Mouse (Mus musculus) kidney, postnatal 4 days (tissue): ENCODE data around the gene Tfap4.
"Not testable (repeated sequence)": the region's sequence is repeated elsewhere in the genome, so short reads cannot be mapped to it uniquely, and the experiment has no call there.

Experiments
- DNase-seq, 2 experiments: peaks; one replicate each; pipeline ENCODE4 v3.0.0; 2021; ENCODE audit warnings: mixed read lengths in 2 of 2

Tfap4 gene

DNA sequence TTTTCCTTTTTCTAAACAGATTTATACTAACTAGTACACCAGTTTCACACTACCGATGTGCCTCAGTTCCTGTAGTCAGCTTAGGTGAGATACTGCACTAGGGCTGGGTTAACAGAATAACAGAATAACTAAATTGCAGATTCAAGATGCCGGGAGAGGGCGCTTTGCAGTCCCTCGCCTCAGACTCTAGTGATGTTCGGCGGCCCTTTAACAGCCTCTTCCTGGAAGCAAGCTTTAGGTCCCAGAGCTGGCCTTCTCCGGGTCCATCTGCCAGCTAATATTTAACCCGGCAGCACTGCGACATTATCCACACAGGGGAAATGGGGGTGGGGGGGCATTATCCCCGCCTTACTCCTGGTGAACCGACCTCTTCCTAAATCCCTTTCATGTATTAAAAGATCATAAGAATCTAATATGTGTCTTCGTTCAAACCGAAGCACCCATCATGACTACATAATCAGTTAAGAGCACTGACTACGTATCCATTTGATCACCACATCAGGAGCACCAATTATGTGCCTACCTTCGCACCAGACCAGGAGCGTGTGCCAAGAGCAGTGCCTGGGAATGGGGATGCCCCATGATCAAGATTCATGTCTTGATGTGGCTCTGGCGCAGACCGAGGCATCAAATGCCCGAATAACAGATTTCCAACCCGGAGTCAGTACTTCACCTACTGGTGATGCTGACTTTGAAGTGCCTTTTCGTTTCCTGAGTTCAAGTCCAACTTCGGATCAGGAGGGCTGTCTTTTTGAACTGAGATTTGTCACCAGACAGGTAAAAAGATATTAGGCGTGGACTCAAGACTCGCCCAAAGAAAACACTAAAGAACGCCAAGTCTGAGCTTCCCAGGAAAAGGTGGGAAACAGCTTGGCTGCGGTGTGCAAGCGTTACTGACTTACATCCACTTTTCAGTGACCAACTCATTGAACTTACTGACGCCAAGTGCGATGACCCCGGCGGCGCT is 33.5 kb upstream of the Tfap4 start:
- DNase-seq = peak; percentile 81 to 88

DNA sequence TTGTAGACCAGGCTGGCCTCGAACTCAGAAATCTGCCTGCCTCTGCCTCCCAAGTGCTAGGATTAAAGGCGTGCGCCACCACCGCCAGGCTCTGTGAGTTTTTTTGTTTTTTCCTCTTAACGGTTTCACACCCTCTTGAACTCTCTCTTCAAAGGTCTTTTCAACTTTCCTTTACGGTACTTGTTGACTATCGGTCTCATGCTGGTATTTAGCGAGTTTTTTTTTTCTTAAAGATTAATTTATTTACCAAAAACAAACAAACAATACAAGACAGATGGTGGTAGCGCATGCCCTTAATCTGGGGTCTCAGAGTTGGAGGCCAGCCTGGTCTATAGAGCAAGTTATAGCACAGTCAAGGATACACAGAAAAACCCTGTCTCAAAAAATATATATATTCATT is 30.6 kb upstream of the Tfap4 start:
- no peak for DNase-seq

DNA sequence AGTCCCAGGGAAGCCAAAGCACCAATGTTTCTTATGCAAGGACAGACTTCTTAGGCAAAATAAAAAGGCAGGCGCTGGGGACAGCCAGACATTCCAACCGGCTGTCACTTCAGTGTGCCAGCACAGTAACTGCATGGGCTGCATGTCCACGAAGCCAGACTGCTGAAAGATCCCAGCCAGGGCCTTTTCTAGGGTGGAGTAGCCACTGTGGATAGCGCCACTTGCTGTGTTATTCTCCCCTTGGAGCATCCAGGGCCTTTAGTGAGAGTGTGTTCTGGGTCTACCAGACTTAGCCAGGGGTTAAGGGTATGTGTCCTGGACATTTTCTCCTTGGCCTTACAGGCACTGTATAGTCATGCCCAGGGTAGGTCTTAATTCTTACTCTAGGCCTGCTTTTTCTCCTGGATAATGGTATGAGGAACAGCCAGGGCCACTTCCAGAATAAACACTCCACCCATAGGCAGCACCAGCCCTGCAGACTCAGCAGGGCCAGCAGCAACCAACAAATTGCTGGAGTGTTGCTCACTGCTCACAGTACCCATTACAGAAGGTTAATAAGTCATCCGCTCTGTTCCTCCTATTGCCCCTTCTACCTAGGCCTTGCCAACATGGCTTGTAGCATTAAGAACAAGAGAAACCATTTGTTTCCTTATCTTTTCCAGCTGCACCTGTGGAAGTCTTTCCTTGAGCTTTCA is 28.0 kb upstream of the Tfap4 start:
- peak in 1 of 2 experiments; percentile 58 for DNase-seq

DNA sequence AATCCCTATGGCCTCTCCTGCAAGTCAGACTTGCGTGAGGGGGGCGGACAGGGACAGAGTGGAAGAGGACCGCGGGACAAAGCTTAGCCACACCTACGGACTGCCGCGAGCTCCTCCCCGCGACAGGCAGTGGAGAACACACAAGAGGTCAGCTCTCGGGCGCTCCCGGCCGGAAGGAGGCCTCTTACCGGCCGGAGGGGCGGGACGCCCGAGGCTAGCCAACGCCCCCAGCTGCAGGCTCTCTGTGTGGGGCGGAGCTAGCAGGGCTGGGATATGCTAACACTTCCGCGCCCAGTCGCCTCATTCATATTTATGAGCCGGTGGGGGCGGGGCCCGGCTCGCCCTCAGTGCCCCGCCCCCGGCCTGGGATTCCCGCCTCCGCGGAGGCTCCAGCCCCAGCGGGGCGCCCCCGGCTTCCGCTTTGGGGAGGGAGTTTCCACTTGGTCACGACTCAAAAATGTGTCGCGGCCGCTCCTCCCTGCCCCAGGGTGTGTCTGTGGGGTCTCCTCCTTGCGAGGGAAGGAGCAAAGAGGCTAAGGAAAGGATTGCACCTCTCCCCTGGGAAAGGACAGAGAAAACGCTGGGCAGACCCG is 27.0 kb upstream of the Tfap4 start:
- DNase-seq = peak; percentile 99

DNA sequence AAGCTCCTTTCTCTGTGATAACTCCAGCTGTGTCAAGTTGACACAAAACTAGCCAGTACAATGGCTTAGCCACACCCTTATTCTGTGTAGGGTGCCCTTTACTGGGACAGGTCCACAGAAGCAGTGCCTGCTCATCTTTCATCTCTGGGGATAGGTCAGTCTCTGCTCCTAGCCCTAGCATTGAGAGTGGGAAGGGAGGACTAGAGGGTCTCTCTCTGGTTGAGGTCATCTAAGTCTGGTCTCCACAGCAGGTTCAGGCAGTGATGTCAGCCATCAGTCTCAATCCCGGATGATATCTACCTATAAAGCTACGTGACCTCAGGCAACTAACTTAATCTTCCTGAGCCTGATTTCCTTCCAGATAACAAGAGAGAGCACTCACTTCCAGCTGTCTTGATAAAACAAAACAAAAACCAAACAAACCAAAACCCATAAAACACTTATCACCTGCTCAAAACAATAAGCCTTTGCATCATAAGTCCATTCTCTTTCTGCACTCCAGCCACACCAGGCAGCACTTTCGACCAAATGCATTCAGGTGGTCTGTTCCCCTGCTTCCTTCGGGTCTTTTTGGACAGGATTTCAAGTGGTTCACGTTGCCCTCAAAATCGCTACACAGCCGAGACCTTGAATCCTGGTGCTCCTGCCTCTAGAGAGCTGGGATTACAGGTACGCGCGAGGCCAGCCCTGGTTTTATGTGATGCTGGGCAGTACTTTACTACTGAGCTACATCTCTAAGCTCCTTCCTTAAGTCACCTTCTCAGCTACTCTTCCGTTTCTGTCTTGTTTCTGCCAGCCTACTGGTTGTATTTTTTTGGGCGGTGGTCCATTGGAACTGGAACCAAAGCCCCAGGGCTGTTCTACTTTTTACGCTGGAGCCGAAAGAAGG is 26.2 kb upstream of the Tfap4 start:
- no peak for DNase-seq

DNA sequence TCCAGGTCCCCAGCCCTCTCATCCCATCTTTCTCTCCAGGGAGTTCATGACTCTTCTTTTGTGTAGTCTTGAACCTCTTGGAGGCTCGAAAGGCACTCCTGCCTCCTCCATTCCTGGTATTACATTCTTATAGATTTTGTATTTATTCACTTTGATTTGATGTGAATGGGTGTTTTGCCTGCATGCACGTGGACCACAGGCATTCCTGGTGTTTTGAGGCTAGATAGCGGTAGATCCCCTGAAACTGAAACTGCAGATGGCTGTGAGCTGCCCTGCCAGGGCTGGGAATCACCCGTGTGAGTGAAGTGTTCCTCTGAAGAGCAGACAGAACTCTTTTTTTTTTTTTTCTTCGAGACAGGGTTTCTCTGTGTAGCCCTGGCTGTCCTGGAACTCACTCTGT is 24.8 kb upstream of the Tfap4 start:
- no peak for DNase-seq

DNA sequence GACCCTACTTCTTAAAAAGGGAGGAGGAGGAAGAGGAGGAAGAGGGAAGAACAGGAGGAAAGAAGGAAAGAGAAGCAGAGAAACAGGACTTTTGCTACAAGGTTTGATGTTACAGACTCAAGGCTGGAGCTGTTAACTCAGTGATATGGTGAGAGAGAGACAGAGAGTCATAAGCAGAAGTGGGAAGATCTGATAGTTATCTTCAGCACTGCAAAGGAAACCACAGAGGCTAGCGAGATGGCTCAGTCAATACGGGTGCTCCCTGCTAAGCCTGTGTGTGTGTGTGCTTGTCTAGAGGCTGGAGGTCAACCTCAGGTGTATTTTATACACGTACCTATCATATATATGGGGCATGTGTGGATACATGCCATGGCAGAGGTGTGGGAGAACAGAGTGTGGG is 24.2 kb upstream of the Tfap4 start:
- no peak for DNase-seq

DNA sequence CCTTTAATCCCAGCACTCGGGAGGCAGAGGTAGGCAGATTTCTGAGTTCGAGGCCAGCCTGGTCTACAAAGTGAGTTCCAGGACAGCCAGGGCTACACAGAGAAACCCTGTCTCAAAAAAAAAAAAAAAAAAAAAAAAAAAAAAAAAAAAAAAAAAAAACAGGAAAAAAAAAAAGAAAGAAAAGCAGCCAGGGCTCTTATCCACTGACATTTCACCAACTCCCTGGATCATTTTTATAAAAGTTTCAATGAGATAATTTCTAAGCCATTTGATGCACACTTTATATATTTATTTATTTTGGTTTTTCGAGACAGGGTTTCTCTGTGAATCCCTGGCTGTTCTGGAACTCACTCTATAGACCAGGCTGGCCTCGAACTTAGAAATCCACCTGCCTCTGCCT is 21.5 kb upstream of the Tfap4 start:
- not testable (repeated sequence) for DNase-seq

DNA sequence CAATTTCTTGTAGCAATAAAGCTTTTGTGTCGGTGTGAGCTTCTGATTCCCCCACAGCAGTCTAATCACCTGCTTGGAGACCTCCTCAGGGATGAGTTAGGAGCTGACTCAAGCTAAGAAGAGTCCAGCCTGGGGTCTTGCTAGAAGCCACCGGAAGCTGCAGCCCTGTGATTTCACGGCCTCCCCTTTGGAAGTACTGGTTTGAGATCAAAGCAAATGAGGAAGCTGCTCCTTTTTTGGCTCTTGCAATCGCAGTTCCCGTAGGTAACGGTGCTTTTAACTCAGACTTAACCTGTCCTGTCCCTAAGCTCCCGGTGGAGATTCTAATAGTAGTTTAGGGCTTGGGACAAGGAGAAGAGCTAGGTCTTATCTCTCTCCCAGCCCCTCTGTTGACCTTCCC is 19.0 kb upstream of the Tfap4 start:
- DNase-seq = no peak

DNA sequence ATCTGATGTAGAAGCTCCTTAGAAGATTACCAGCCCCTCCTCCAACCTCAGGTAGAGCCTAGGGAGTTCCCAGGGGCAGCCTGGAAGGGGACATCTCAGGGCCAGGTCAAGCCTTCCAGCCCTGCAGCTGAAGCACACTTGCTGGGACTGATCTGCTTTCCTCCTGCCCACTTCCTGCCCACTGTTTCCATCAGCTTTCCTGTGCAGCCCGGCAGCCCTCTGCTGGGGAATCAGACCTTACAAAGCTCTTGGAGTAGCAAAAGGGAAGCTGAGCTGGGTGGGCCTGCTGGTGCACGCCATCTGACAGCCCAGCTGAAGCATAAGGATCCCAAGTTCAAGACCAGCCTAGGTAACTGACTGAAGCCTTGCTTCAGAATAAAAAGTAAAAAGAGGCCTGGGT is 17.2 kb upstream of the Tfap4 start:
- peak in 1 of 2 experiments; percentile 6 for DNase-seq

DNA sequence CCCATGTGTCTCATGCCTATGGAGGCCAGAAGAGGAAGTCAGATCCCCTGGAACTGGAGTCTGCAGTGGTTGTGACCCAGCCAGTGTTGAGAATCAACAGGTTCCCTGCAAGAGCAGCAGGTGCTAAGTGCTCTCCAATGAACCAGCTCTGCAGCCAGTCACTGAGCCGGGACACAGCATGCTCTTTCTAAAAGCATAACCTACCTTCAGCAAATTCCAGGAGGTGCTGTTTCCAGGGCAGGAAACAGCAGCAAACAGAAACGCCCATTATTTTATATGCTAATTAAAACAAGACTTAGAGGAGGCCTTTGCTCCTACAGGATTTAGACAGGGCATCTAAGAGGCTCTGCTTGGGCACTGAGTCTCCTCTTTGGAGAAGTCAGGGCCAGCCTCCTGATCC is 16.4 kb upstream of the Tfap4 start:
- DNase-seq = peak in 1 of 2 experiments; percentile 23

DNA sequence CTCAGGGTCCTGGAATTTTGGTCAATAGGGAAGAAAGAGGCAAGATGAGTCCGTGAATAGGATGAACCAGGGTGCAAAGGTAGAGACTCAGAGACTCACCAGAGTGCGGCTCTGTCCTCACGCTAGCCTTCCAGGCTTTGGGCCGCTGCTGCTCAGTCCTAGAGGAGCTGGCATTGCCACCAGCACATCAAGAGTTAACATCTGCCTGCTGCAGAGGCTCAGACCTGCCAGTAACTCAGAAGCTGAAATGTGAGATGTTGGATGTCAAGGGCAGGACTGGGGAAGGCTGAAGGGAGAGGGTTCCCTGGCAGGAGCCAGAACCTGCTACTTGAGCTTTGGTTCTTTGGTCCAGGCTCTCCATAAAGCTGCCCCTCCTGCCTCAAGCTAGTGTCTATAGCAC is 11.1 kb upstream of the Tfap4 start:
- DNase-seq = peak in 1 of 2 experiments; percentile 30

DNA sequence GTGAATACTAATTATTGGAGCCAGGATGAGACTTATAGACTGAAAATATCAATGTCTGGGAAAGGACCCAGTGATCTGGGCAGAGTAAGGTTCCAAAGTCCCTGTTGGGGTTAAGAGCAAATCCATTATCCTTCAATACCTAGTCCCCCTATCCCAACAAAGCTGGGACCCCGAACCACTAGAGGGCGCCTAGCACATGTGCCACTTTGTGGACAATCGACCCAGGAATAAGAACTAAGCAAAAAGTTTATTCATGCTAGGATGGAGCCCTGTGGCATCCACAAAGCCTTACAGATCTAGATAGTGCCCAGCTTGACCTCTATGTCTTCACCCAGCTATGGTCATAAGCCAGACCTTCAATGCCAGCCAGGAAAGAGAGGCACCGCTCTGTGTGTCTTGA is 8.3 kb upstream of the Tfap4 start:
- DNase-seq = peak; percentile 95 to 96

DNA sequence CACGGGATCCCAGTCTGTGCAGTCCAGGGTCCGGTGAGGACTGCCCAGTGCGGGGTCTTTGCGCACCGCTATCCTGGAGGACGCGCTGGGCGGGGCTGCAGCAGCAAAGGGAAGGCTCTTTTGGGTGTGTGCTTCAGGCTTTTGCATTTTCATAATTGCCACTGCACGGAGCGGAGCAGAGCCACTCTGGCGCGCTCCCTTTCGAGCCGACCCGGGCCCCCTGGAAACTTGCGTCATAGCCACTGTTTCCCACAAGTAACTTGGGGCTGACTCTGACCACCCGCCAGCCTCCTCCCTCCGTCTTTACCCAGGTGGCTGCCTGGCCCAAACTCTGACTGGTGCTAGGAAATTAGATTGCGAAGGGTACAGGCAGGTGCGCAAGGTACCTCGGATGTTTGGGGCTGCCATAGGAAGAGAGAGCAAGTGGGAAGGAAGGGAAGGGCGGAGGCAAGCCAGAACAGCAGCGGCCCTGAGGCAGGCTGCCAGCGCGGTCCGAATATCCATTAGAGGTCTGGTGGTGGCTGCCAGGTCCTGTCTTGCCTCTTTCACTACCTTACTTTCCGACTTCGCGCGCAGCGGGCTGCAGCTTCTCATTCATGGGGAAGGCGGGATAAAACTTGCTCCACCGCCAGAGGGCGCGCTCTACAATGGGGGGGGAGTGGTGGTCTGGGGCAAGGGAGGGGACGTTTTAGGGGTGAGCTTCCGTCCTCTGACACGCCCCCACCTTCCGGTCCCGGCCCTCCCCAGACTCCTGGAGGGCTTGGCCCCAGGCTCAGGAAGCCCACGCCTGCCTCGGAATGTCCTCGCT is 695 bp upstream of the Tfap4 start:
- peak; percentile 76 to 83 for DNase-seq

DNA sequence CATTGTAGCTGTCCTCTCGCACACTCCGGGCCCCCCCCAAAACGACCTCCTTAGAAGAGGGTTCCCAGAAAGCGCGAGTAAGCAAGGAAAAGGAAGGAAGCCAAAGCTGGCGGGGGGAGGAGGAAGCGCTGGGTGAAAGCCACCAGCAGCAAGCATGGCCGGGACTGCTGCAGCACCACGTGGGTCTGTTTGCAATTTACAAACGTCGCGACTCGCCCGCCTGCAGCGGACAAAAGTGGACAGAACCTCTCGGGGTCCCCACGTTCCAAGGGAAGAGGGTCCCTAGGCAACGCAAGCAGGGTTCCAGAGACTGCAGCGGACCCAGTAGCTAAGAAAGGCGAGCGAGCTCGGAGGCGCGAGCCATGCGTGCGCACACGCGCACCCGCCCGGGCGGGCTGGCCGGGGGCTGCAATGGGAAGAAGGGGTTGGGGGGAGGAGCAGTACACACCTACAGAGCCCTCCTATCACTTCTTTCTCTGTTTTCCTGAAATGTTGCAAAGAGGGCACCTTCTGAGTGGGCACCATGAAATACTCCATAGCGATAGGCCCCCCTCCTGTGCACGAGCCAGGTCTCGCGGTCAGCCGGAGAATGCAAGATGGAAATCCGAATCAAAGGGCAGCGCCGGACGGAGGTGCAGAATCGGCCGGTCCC is 548 bp downstream of the Tfap4 start:
- DNase-seq = peak; percentile 73 to 85

DNA sequence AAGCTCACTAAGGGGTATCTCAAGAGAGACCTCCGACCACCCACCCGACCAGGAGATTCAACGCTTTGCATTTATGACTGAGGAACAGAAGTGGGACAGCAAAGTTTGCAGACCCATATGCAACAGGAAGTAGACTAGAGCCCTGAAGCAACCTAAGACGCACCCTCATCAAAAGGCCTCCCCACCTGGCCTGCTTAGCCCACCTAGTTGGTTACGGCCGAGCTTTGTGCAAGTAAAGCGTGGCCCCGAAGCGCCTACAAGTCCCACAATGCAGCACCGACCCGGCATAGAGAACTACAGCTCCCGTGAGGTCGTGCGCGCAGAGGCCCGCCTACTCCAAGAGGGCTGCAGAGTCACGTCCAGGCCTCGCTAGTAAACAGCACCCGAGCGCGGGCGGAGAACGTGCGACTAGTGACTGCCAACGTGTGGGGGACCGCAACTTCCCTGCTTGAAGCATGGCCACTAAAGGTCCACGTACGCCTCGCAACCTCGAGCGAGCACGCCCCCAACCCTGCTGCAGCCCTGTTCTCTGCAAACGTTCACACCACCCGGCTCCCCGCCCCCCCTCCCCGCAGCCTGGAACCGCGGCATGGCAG is 1.2 kb downstream of the Tfap4 start:
- DNase-seq = peak; percentile 91 to 95

DNA sequence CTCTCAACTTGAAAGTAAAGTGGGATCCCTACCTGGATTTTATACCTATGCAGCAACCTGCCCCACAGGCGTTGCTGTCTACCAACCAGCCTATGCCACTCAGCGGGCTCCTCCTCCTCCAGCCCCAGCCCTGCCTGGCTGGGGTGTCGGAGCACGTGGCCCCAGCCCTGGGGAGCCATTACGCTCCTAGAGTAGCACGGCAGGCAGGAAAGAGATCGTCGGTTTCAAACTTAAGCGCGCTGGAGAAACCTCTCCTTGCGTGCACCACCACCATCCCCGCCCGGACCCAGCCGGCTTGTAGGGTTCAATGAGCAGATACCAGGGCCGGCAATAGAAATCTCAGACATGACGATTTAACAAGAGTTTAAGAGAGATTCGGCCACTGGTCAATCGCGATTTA is 1.7 kb downstream of the Tfap4 start:
- DNase-seq = peak; percentile 70 to 81

DNA sequence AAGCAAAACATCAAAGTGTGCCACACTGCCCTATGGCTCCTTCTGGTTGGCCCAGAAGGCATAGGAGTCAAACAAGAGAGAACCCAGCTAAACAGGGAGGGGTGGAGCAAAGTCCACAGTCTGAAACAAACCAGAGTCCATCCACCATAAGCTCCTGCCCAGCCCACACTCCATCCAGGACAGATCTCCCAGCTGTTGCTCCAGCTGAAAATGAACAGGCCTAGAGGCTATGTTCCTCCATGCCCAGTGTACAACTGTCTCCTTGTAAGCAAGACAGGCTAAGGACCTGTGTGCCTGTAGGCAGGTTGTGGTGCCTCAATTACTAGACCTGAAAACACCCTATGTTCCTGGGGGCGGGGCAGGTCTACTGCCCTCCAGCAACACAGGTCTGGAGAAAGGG is 2.6 kb downstream of the Tfap4 start:
- DNase-seq = peak in 1 of 2 experiments; percentile 56

DNA sequence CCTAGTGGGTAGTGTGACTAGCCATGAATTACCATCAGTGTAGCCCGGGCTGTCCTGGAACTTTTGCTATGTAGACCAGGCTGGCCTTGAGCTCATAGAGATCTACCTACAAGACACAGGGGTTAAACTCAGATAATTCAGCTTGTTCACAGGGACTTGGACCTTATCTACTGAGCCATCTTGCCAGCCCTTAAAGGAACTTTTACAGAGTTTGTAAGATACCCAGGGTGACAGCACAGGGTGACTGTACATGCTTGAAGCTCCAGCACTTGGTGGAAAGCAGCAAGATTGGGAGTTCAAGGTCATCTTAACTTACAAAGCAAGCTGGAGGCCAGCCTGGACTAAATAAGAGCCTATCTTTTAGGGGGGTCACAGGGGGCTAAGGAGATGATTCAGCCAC is 4.1 kb downstream of the Tfap4 start:
- no peak for DNase-seq

DNA sequence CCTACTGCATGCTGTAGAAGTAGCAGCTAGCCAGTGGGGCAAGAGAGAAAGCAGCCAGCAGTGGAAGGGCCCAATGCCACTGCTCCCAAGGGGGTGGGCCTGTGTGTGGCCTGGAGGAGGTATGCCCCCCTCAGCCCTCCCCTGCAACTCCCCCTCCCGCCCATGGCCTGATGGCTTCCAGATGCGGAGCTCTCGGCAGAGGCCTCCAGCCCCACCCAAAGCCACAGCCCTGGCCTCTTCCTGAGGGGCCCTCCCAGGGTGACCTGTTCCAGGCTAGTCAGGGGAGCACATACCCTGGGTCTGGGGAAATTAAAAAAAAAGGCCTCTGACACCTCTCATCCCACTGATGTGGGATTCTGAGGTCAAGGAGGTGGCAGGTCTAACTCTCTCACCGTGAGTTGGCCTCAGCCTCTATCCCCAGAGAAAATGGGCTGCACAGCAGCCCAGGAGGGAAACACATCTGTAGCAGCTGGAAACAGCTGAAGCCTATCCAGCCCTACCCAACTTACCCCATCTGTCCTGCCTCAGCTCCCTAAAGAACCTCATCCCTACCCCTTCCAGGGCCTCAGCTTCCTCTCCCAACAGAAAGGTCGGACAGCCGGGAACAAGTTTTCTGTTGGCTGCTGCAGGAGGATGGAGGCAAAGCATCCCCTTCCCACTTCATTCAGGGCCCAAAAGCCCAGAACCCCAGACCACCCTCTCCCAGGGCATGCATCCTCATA is 6.7 kb downstream of the Tfap4 start:
- peak; percentile 43 to 56 for DNase-seq
